Mouse (Mus musculus) liver, postnatal 0 days (tissue): ENCODE results near the gene 1110051M20Rik.

Experiments used
- CTCF ChIP-seq: sonication (generic); IDR thresholded peaks from 2 replicates; pipeline ENCODE4 v1.5.1; 2016; ENCODE audit warnings: antibody characterized with exemption, low read depth
- EP300 ChIP-seq: IDR thresholded peaks from 2 replicates; pipeline ENCODE4 v1.6.1; 2016; ENCODE audit warnings: antibody characterized with exemption, low read depth, mild to moderate bottlenecking

- TF ChIP-seq CTCF = no peak
- TF ChIP-seq EP300 = no peak
Observed at GRCm38 (mm10) chr2:91345644-91346043, 98.9 kb downstream of the 1110051M20Rik start.
